Mouse (Mus musculus): Measurements from ENCODE around the gene Gp1bb. TPM values are rescaled to one million over a fixed set of nuclear protein-coding genes. Genes with fewer than 3 reads are reported as not detected.

Gp1bb gene
- polyA plus RNA-seq, 2 experiments = 15.0 to 23.6 TPM

DNA sequence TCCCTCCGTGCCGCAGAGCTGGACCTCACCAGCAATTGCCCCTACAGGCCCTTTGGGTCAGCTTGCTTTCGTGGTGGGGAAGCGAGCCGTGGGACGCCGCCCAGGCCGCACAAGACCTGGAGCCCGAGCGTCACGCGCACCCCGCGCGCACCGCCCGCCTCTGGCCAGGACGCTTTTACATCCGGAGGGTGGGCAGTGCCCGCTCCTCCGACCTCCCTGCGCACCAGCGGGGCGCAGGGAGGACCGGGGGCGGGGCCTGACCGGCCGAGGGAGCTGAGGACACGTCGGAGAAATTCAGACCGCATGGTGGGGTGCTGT lies 33.5 kb downstream of the Gp1bb start:
- Histone ChIP-seq H3K27ac (no peak overlapping the region), H3K4me3 (ENCODE audit: insufficient read depth in 1 of 2, low read depth in 2 of 2, low read length in 2 of 2) (no peak overlapping the region), H3K27me3 (ENCODE audit: control insufficient read depth, insufficient read depth, low read length) (peaks cover 92% of the 10 kb centered on the region), H3K9ac (replicated peaks) (no peak overlapping the region), H3K4me1 (replicated peaks; ENCODE audit: control insufficient read depth in 2 of 2, insufficient read depth in 2 of 2, low read length in 1 of 2) (no peaks in the 10 kb centered on the region), H3K4me2 (ENCODE audit: low read depth) (no peak overlapping the region), H3K36me3 (replicated peaks; ENCODE audit: control insufficient read depth, insufficient read depth, low read depth) (no peaks in the 10 kb centered on the region), H3K9me3 (ENCODE audit: control insufficient read depth, low read length) (no peaks in the 10 kb centered on the region)
- no peak for ATAC-seq (ENCODE audit: insufficient read depth)
- TF ChIP-seq EP300 (IDR thresholded peaks at IDR 0.05; ENCODE audit: low read depth) = no peak
- TF ChIP-seq CTCF (IDR thresholded peaks at IDR 0.05; ENCODE audit: low read depth) = no peak
- no peak for DNase-seq (ENCODE audit: low read depth in 3 of 3, low spot score in 3 of 3)
- 2% methylated on average over 31 of the region's 31 CpGs for WGBS (ENCODE audit: insufficient replicate concordance)

DNA sequence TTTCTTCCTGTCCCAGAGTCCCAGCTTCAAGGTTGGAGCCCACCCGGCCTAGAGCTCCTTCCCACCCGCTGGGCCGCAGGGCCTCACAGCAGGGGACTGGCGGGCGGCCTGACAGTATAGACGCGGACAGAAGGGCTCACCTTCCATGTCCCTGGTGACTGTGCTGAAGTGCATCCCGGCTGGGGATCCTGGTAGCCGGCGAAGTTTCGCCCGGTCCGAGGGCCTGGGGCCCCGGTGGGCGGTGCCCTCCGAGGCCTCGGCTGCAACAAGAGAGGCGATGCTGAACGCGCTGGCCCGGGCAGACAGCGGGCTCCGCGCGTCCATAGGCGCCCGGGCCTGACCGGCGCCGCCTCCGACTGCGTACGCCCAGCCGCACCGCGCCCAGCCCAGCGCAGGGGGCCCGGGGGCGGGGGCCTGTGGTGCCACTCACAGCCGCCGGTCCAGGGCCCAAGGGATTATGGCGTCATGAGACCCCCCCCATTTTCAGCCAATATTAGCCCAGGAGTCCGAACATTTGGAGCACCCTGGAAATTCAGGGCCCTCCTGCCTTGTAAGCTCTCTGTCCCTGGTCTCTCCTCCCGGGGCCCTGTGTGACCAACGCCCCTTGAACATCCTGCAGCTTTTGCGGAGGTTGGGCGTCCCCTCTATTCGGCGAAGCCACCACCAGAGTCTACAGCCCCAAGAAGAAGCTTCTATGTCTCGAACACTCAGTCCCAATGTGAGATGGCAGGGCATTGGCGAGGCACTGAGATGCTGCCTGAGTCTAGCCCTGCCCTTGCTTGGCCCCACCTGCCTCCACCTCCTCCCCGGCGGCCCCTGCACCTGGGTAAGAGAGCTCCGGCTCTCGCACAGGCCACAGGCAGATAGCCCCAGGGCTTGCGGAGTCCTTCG lies 34.1 kb downstream of the Gp1bb start:
- no peak for TF ChIP-seq EP300 (IDR thresholded peaks at IDR 0.05; ENCODE audit: low read depth)
- no peak for TF ChIP-seq CTCF (IDR thresholded peaks at IDR 0.05; ENCODE audit: low read depth)
- Histone ChIP-seq H3K4me3 (ENCODE audit: insufficient read depth in 1 of 2, low read depth in 2 of 2, low read length in 2 of 2) (no peak overlapping the region), H3K9ac (replicated peaks) (no peak overlapping the region), H3K27ac (no peak overlapping the region), H3K4me1 (replicated peaks; ENCODE audit: control insufficient read depth in 2 of 2, insufficient read depth in 2 of 2, low read length in 1 of 2) (no peaks in the 10 kb centered on the region), H3K36me3 (replicated peaks; ENCODE audit: control insufficient read depth, insufficient read depth, low read depth) (no peaks in the 10 kb centered on the region), H3K27me3 (ENCODE audit: control insufficient read depth, insufficient read depth, low read length) (peaks cover 93% of the 10 kb centered on the region), H3K9me3 (ENCODE audit: control insufficient read depth, low read length) (no peaks in the 10 kb centered on the region), H3K4me2 (ENCODE audit: low read depth) (no peak overlapping the region)
- ATAC-seq (ENCODE audit: insufficient read depth) (no peak), DNase-seq (ENCODE audit: low read depth in 3 of 3, low spot score in 3 of 3) (no peak)
- WGBS (ENCODE audit: insufficient replicate concordance) = 3% methylated on average over 52 of the region's 57 CpGs

DNA sequence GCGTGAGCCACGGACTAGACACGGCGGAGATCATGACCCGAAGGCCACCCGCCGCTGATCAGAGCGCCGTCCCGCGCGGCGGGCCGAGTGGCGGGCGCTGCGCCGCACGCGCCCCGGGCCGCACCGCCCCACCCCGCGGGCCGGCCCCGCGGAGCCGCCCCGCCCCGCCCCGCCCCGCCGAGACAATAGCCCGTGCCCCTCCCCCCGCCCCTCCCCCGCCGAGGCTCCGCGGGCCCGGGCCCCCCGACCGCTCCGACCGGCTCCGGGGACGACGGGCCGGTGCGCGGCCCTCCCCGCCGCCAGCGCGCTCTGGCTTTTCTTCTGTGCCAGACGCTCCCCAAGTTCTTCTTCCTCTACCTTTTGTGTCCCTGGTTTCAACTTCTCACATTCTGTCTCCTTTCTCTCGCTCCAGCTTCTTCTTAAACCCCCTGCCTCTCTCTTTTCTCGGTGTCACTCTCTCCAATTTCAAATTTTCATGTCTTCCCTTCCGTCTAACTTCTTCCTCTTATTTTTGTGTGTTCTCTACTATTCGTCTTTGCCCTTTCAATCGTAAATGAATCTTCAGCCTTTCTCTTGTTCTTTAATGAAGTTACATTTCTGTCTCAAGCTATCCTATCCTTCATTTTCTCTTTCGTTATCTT lies 35.2 kb downstream of the Gp1bb start:
- H3K27ac ChIP-seq = no peak overlapping the region
- peaks cover 100% of the 10 kb centered on the region for H3K27me3 ChIP-seq (ENCODE audit: control insufficient read depth, insufficient read depth, low read length)
- no peak for DNase-seq (ENCODE audit: low read depth in 3 of 3, low spot score in 3 of 3)
- no peaks in the 10 kb centered on the region for H3K36me3 ChIP-seq (replicated peaks; ENCODE audit: control insufficient read depth, insufficient read depth, low read depth)
- ATAC-seq (ENCODE audit: insufficient read depth) = no peak
- H3K4me2 ChIP-seq (ENCODE audit: low read depth) = peak overlapping the region; percentile 28; the same call in 1 of the 2 replicates
- WGBS (ENCODE audit: insufficient replicate concordance) = 2% methylated on average over 39 of the region's 62 CpGs
- H3K9ac ChIP-seq (replicated peaks) = no peak overlapping the region
- H3K4me3 ChIP-seq (ENCODE audit: insufficient read depth in 1 of 2, low read depth in 2 of 2, low read length in 2 of 2) = peak overlapping the region in 1 of 2 experiments; percentile 25; a peak in 2 of 4 replicates
- no peak for TF ChIP-seq CTCF (IDR thresholded peaks at IDR 0.05; ENCODE audit: low read depth)
- no peak for TF ChIP-seq EP300 (IDR thresholded peaks at IDR 0.05; ENCODE audit: low read depth)
- no peaks in the 10 kb centered on the region for H3K9me3 ChIP-seq (ENCODE audit: control insufficient read depth, low read length)
- H3K4me1 ChIP-seq (replicated peaks; ENCODE audit: control insufficient read depth in 2 of 2, insufficient read depth in 2 of 2, low read length in 1 of 2) = no peaks in the 10 kb centered on the region

DNA sequence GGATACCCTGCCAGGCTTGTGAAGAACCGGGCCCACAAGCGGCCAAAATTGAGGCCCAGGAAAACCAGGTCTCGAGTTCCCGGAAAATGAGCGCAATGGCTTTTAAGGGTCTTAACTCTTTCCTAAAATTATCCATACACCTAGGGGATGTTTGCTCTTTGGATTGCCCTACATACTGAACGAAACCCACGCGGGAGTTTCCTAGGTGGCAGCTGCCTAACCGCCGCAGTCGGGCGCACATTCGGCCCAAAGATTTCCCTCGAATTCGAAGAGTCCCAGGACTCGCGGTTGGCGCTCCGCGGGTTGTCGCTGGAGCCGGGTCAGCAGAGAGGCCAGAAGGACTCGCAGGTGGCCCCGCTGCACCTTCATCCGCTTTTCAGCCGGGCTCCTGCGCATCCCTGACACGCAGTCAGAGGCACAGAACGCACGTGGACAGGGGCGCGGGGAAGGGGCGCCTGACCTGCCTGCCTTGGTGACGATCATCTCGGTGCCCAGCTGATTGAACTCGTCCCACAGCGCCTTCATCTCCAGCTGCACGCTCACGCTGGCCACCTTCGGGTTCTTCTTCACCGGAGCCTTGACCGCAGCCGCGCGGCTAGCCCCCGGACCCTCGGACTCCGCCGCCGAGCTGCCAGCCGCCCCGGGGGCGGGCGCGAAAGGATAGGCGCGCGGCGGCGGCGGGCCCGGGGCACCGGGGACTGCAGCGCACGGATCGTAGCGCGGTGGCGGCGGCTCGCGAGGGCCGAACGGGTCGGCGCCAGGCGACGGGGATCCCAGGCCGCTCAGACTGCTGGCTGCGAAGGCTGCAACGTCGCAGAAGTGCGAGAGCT lies 35.9 kb downstream of the Gp1bb start:
- H3K9ac ChIP-seq (replicated peaks) = no peak overlapping the region
- peak overlapping the region in 1 of 2 experiments; percentile 25; a peak in 2 of 4 replicates for H3K4me3 ChIP-seq (ENCODE audit: insufficient read depth in 1 of 2, low read depth in 2 of 2, low read length in 2 of 2)
- ATAC-seq (ENCODE audit: insufficient read depth) (no peak), DNase-seq (ENCODE audit: low read depth in 3 of 3, low spot score in 3 of 3) (no peak)
- no peaks in the 10 kb centered on the region for H3K36me3 ChIP-seq (replicated peaks; ENCODE audit: control insufficient read depth, insufficient read depth, low read depth)
- no peak for TF ChIP-seq CTCF (IDR thresholded peaks at IDR 0.05; ENCODE audit: low read depth)
- no peak for TF ChIP-seq EP300 (IDR thresholded peaks at IDR 0.05; ENCODE audit: low read depth)
- peak overlapping the region; percentile 28; the same call in 1 of the 2 replicates for H3K4me2 ChIP-seq (ENCODE audit: low read depth)
- 2% methylated on average over 81 of the region's 83 CpGs for WGBS (ENCODE audit: insufficient replicate concordance)
- peaks cover 100% of the 10 kb centered on the region for H3K27me3 ChIP-seq (ENCODE audit: control insufficient read depth, insufficient read depth, low read length)
- H3K4me1 ChIP-seq (replicated peaks; ENCODE audit: control insufficient read depth in 2 of 2, insufficient read depth in 2 of 2, low read length in 1 of 2) = no peaks in the 10 kb centered on the region
- no peak overlapping the region for H3K27ac ChIP-seq
- H3K9me3 ChIP-seq (ENCODE audit: control insufficient read depth, low read length) = no peaks in the 10 kb centered on the region

Measured in liver, embryonic 14.5 days (tissue).